Mouse (Mus musculus) forebrain, postnatal 0 days (tissue): Measurements from ENCODE around the gene Slc2a4. TPM values are rescaled to one million over a fixed set of nuclear protein-coding genes. Genes with fewer than 3 reads are reported as not detected.

Experiments used
- ATAC-seq: fragments of 200-750 bp; cut with Nextera tagmentation; 2 replicates; pipeline ENCODE4 v1.8.0; 2017; ENCODE audit warnings: mild to moderate bottlenecking, moderate library complexity
- DNase-seq: peaks from one replicate; pipeline ENCODE4 v3.0.0-alpha.2; 2015
- H3K27ac ChIP-seq: fragments of 300-500 bp; sonication (generic); 2 replicates; pipeline ENCODE4 v1.5.1; 2014; ENCODE audit warnings: low read depth, mild to moderate bottlenecking, antibody characterized with exemption, low read length, moderate library complexity, mixed read lengths
- H3K27me3 ChIP-seq: fragments of 300-500 bp; sonication (generic); 2 replicates; pipeline ENCODE4 v1.6.1; 2014; ENCODE audit warnings: mild to moderate bottlenecking, low read length, mixed read lengths; ENCODE audit not compliant: insufficient read depth
- H3K36me3 ChIP-seq: fragments of 300-500 bp; sonication (generic); 2 replicates; pipeline ENCODE4 v1.6.1; 2014; ENCODE audit warnings: mild to moderate bottlenecking, moderate library complexity; ENCODE audit not compliant: insufficient read depth
- H3K4me1 ChIP-seq: fragments of 300-500 bp; sonication (generic); 2 replicates; pipeline ENCODE4 v1.6.1; 2014; ENCODE audit warnings: antibody characterized with exemption; ENCODE audit not compliant: insufficient read depth
- H3K4me2 ChIP-seq: fragments of 300-500 bp; sonication (generic); 2 replicates; pipeline ENCODE4 v1.6.1; 2014; ENCODE audit warnings: low read depth, mild to moderate bottlenecking, moderate library complexity
- H3K4me3 ChIP-seq: fragments of 300-500 bp; sonication (generic); 2 replicates; pipeline ENCODE4 v1.5.1; 2014; ENCODE audit warnings: low read depth, low read length, mixed read lengths
- H3K9ac ChIP-seq: fragments of 300-500 bp; sonication (generic); 2 replicates; pipeline ENCODE4 v1.6.1; 2014; ENCODE audit warnings: mild to moderate bottlenecking
- H3K9me3 ChIP-seq: fragments of 300-500 bp; sonication (generic); 2 replicates; pipeline ENCODE4 v1.6.1; 2016; ENCODE audit warnings: low read length
- CTCF ChIP-seq: sonication (generic); IDR thresholded peaks from 2 replicates; pipeline ENCODE4 v1.5.1; 2016; ENCODE audit warnings: antibody characterized with exemption, control low read depth, low read depth
- WGBS: fragments of 180-500 bp; shearing (Covaris S2); extraction: QIAGEN DNeasy Blood & Tissue Kit; methylation state at CpG from one replicate; pipeline ENCODE4 v1.1.7; 2014; 5-methylcytosine and 5-hydroxymethylcytosine counted together
- polyA plus RNA-seq: library from polyadenylated mRNA; unstranded; fragments of >200 nt; fragmentation: Nextera tagmentation; extraction: Ambion mirVana; gene quantifications from 2 replicates; pipeline ENCODE4 v1.2.1, GENCODE M21; 2015
- total RNA-seq: library from RNA; depleted of rRNA; stranded (reverse); fragments of >200 nt; gene quantifications from 2 replicates; pipeline ENCODE4 v1.2.3, GENCODE M21; 2014

Gene Slc2a4
- total and polyA plus RNA-seq, 2 experiments from 2014 or later, result 3.5 to 7.8 TPM

- no peak overlapping the region for H3K4me3 ChIP-seq
- 43% methylated on average over 9 of the region's 9 CpGs for WGBS
- DNase-seq, result no peak
Observed at GRCm38 (mm10) chr11:69914917-69915430, 33.0 kb downstream of the Slc2a4 start.

GRCm38 (mm10) chr11:69914372-69914764 lies 33.6 kb downstream of the Slc2a4 start:
- peak overlapping the region; percentile 99 for H3K4me2 ChIP-seq
- no peaks in the 10 kb centered on the region for H3K27me3 ChIP-seq
- peak overlapping the region; percentile 72 for H3K4me3 ChIP-seq
- peaks cover 7% of the 10 kb centered on the region for H3K4me1 ChIP-seq
- H3K36me3 ChIP-seq, result peaks cover 87% of the 10 kb centered on the region
- H3K27ac ChIP-seq, result peak overlapping the region; percentile 88
- DNase-seq (no peak), ATAC-seq (no peak)
- peak overlapping the region; percentile 86 for H3K9ac ChIP-seq
- 2% methylated on average over 17 of the region's 17 CpGs for WGBS
- no peaks in the 10 kb centered on the region for H3K9me3 ChIP-seq
- TF ChIP-seq CTCF, result no peak

More at GRCm38 (mm10) chr11:69914917-69915430, 33.0 kb downstream of the Slc2a4 start:
- Histone ChIP-seq H3K4me2 (peak overlapping the region; percentile 99), H3K27me3 (no peaks in the 10 kb centered on the region), H3K9me3 (no peaks in the 10 kb centered on the region), H3K27ac (no peak overlapping the region), H3K36me3 (peaks cover 81% of the 10 kb centered on the region), H3K9ac (no peak overlapping the region), H3K4me1 (peaks cover 12% of the 10 kb centered on the region)
- TF ChIP-seq CTCF, result no peak
- ATAC-seq, result no peak

- H3K4me1 ChIP-seq, result peaks cover 5% of the 10 kb centered on the region; the same call in 1 of the 2 replicates
- peaks cover 87% of the 10 kb centered on the region for H3K36me3 ChIP-seq
- H3K9me3 ChIP-seq, result no peaks in the 10 kb centered on the region
- peak within 1 kb of the TSS; percentile 86 for H3K9ac ChIP-seq
- H3K4me3 ChIP-seq, result peak within 1 kb of the TSS; percentile 72
- peak within 1 kb of the TSS; percentile 88 for H3K27ac ChIP-seq
- DNase-seq (peak; percentile 97), ATAC-seq (peak; percentile 97)
- peak within 1 kb of the TSS; percentile 99 for H3K4me2 ChIP-seq
- H3K27me3 ChIP-seq, result no peaks in the 10 kb centered on the region
- 2% methylated on average over 51 of the region's 61 CpGs for WGBS
- no peak for TF ChIP-seq CTCF
Observed at GRCm38 (mm10) chr11:69913554-69914371, 34.2 kb downstream of the Slc2a4 start, which contains the start of gene Gps2. Gene Gps2, plus strand, starts transcription at chr11:69913888.

GRCm38 (mm10) chr11:69912716-69913530 lies 35.1 kb downstream of the Slc2a4 start:
- WGBS, result 80% methylated on average over 15 of the region's 15 CpGs
- DNase-seq, result peak; percentile 5
- ATAC-seq, result no peak
- H3K4me3 ChIP-seq, result peak overlapping the region; percentile 72
- peak overlapping the region; percentile 99 for H3K4me2 ChIP-seq
- H3K4me1 ChIP-seq, result peaks cover 5% of the 10 kb centered on the region; the same call in 1 of the 2 replicates
- no peaks in the 10 kb centered on the region for H3K9me3 ChIP-seq
- TF ChIP-seq CTCF, result no peak
- no peak overlapping the region for H3K27ac ChIP-seq
- no peak overlapping the region for H3K9ac ChIP-seq
- no peaks in the 10 kb centered on the region for H3K27me3 ChIP-seq
- peaks cover 88% of the 10 kb centered on the region for H3K36me3 ChIP-seq

GRCm38 (mm10) chr11:69911701-69912100 lies 36.3 kb downstream of the Slc2a4 start:
- H3K27ac ChIP-seq, result no peak overlapping the region
- no peak overlapping the region for H3K4me2 ChIP-seq
- no peak for ATAC-seq
- H3K4me3 ChIP-seq, result no peak overlapping the region
- no peaks in the 10 kb centered on the region for H3K9me3 ChIP-seq
- 89% methylated on average over 6 of the region's 6 CpGs for whole genome bisulfite sequencing
- peaks cover 89% of the 10 kb centered on the region for H3K36me3 ChIP-seq
- no peak overlapping the region for H3K9ac ChIP-seq
- TF ChIP-seq CTCF, result no peak
- no peaks in the 10 kb centered on the region for H3K27me3 ChIP-seq
- no peak for DNase-seq
- H3K4me1 ChIP-seq, result peaks cover 5% of the 10 kb centered on the region; the same call in 1 of the 2 replicates

GRCm38 (mm10) chr11:69910781-69911560 lies 37.0 kb downstream of the Slc2a4 start:
- DNase-seq (no peak), ATAC-seq (no peak)
- WGBS, result 93% methylated on average over 17 of the region's 17 CpGs
- TF ChIP-seq CTCF, result no peak
- H3K4me1 ChIP-seq, result peaks cover 5% of the 10 kb centered on the region; the same call in 1 of the 2 replicates
- no peak overlapping the region for H3K4me3 ChIP-seq
- no peak overlapping the region for H3K4me2 ChIP-seq
- H3K9me3 ChIP-seq, result no peaks in the 10 kb centered on the region
- no peaks in the 10 kb centered on the region for H3K27me3 ChIP-seq
- H3K27ac ChIP-seq, result no peak overlapping the region
- H3K9ac ChIP-seq, result no peak overlapping the region
- H3K36me3 ChIP-seq, result peaks cover 89% of the 10 kb centered on the region
